Mouse (Mus musculus) megakaryocyte, embryonic 14.5 days (primary cell): Measurements from ENCODE around the gene Kcnh1. TPM values are rescaled to one million over a fixed set of nuclear protein-coding genes. Genes with fewer than 3 reads are reported as not detected.

ENCODE experiments used
- H3K27me3 ChIP-seq: replicated peaks from 2 replicates; pipeline ENCODE3; 2012; ENCODE audit warnings: inconsistent platforms
- H3K36me3 ChIP-seq: replicated peaks from 2 replicates; pipeline ENCODE3; 2012; ENCODE audit warnings: low read length, inconsistent platforms, mixed read lengths
- H3K4me1 ChIP-seq: 2 replicates; pipeline ENCODE4 v1.6.1; 2012; ENCODE audit warnings: inconsistent platforms
- H3K4me3 ChIP-seq: replicated peaks from 2 replicates; pipeline ENCODE3; 2012; ENCODE audit warnings: moderate library complexity, mild to moderate bottlenecking, inconsistent platforms
- H3K9me3 ChIP-seq: 2 replicates; pipeline ENCODE4 v1.6.1; 2012; ENCODE audit warnings: inconsistent platforms
- FLI1 ChIP-seq: IDR thresholded peaks from 2 replicates; pipeline ENCODE4 v1.6.1; 2012; ENCODE audit warnings: low read length, inconsistent platforms, mixed read lengths
- GATA1 ChIP-seq: IDR thresholded peaks from 3 replicates; pipeline ENCODE4 v1.6.1; 2012; ENCODE audit warnings: mixed read lengths, low read length, inconsistent platforms, borderline replicate concordance
- polyA plus RNA-seq: library from polyadenylated mRNA; stranded (reverse); fragments of >175 nt; gene quantifications from 2 replicates; pipeline ENCODE4 v1.2.3, GENCODE M21; 2012; ENCODE audit warnings: low replicate concordance; ENCODE audit not compliant: insufficient read depth

The Kcnh1 gene
- polyA plus RNA-seq, 1 experiment: not detected

- Histone ChIP-seq H3K4me1 (no peaks in the 10 kb centered on the region), H3K4me3 (no peak overlapping the region), H3K9me3 (no peaks in the 10 kb centered on the region), H3K36me3 (no peaks in the 10 kb centered on the region), H3K27me3 (peaks cover 2% of the 10 kb centered on the region)
- no peak for TF ChIP-seq GATA1
- TF ChIP-seq FLI1: no peak
These were observed 104.8 kb downstream of the Kcnh1 start for GRCm38 (mm10) chr1:192295243-192295860.

GRCm38 (mm10) chr1:192295902-192296301, 105.3 kb downstream of the Kcnh1 start:
- H3K9me3 ChIP-seq: no peaks in the 10 kb centered on the region

GRCm38 (mm10) chr1:192297481-192298128, 107.0 kb downstream of the Kcnh1 start:
- H3K27me3 ChIP-seq: peaks cover 2% of the 10 kb centered on the region
- no peaks in the 10 kb centered on the region for H3K9me3 ChIP-seq
- H3K4me3 ChIP-seq: no peak overlapping the region
- TF ChIP-seq GATA1: no peak
- TF ChIP-seq FLI1: no peak
- H3K36me3 ChIP-seq: no peaks in the 10 kb centered on the region
- no peaks in the 10 kb centered on the region for H3K4me1 ChIP-seq

More at GRCm38 (mm10) chr1:192295902-192296301, 105.3 kb downstream of the Kcnh1 start:
- TF ChIP-seq FLI1 (no peak), GATA1 (no peak)
- no peak overlapping the region for H3K4me3 ChIP-seq
- H3K27me3 ChIP-seq: peaks cover 2% of the 10 kb centered on the region
- H3K36me3 ChIP-seq: no peaks in the 10 kb centered on the region
- no peaks in the 10 kb centered on the region for H3K4me1 ChIP-seq

- Histone ChIP-seq H3K4me1 (peaks cover 4% of the 10 kb centered on the region; the same call in 1 of the 2 replicates), H3K4me3 (no peak overlapping the region), H3K36me3 (no peaks in the 10 kb centered on the region), H3K27me3 (peaks cover 2% of the 10 kb centered on the region), H3K9me3 (no peaks in the 10 kb centered on the region)
- TF ChIP-seq GATA1 (no peak), FLI1 (no peak)
These were observed 109.8 kb downstream of the Kcnh1 start for GRCm38 (mm10) chr1:192300417-192300816.

- Histone ChIP-seq H3K4me3 (no peak overlapping the region), H3K27me3 (peaks cover 2% of the 10 kb centered on the region)
- no peak for TF ChIP-seq GATA1
- TF ChIP-seq FLI1: no peak
These were observed 113.0 kb downstream of the Kcnh1 start for GRCm38 (mm10) chr1:192303615-192304014.

GRCm38 (mm10) chr1:192305155-192305554, 114.6 kb downstream of the Kcnh1 start:
- Histone ChIP-seq H3K4me1 (peaks cover 4% of the 10 kb centered on the region; the same call in 1 of the 2 replicates), H3K9me3 (peaks cover 5% of the 10 kb centered on the region; the same call in 1 of the 2 replicates)

More at GRCm38 (mm10) chr1:192303615-192304014, 113.0 kb downstream of the Kcnh1 start:
- Histone ChIP-seq H3K9me3 (no peaks in the 10 kb centered on the region), H3K36me3 (no peaks in the 10 kb centered on the region), H3K4me1 (peaks cover 4% of the 10 kb centered on the region; the same call in 1 of the 2 replicates)

GRCm38 (mm10) chr1:192307055-192307454, 116.5 kb downstream of the Kcnh1 start:
- H3K27me3 ChIP-seq: no peaks in the 10 kb centered on the region
- peaks cover 5% of the 10 kb centered on the region; the same call in 1 of the 2 replicates for H3K9me3 ChIP-seq
- H3K36me3 ChIP-seq: no peaks in the 10 kb centered on the region
- H3K4me3 ChIP-seq: no peak overlapping the region
- peaks cover 4% of the 10 kb centered on the region; the same call in 1 of the 2 replicates for H3K4me1 ChIP-seq
- TF ChIP-seq GATA1 (no peak), FLI1 (no peak)

More at GRCm38 (mm10) chr1:192305155-192305554, 114.6 kb downstream of the Kcnh1 start:
- Histone ChIP-seq H3K4me3 (no peak overlapping the region), H3K27me3 (no peaks in the 10 kb centered on the region), H3K36me3 (no peaks in the 10 kb centered on the region)
- no peak for TF ChIP-seq FLI1
- TF ChIP-seq GATA1: no peak

GRCm38 (mm10) chr1:192311298-192311697, 120.7 kb downstream of the Kcnh1 start:
- Histone ChIP-seq H3K27me3 (no peaks in the 10 kb centered on the region), H3K4me1 (no peaks in the 10 kb centered on the region), H3K36me3 (no peaks in the 10 kb centered on the region), H3K4me3 (no peak overlapping the region), H3K9me3 (peaks cover 5% of the 10 kb centered on the region; the same call in 1 of the 2 replicates)
- TF ChIP-seq GATA1 (no peak), FLI1 (no peak)

GRCm38 (mm10) chr1:192311851-192312438, 121.4 kb downstream of the Kcnh1 start:
- Histone ChIP-seq H3K4me3 (no peak overlapping the region), H3K27me3 (no peaks in the 10 kb centered on the region)
- TF ChIP-seq FLI1: no peak
- no peak for TF ChIP-seq GATA1

More at GRCm38 (mm10) chr1:192311851-192312438, 121.4 kb downstream of the Kcnh1 start:
- Histone ChIP-seq H3K36me3 (no peaks in the 10 kb centered on the region), H3K9me3 (peaks cover 5% of the 10 kb centered on the region; the same call in 1 of the 2 replicates), H3K4me1 (no peaks in the 10 kb centered on the region)
